Mouse (Mus musculus) erythroblast, embryonic 14.5 days (primary cell): ENCODE measurements around the gene Sirt6.

Experiments
- GATA1 ChIP-seq: IDR thresholded peaks from 2 replicates; pipeline ENCODE4 v1.6.1; 2012; ENCODE audit warnings: low read length, inconsistent platforms, mixed read lengths
- TAL1 ChIP-seq: IDR thresholded peaks from 3 replicates; pipeline ENCODE4 v1.6.1; 2012; ENCODE audit warnings: low read length, inconsistent platforms, mixed read lengths

DNA sequence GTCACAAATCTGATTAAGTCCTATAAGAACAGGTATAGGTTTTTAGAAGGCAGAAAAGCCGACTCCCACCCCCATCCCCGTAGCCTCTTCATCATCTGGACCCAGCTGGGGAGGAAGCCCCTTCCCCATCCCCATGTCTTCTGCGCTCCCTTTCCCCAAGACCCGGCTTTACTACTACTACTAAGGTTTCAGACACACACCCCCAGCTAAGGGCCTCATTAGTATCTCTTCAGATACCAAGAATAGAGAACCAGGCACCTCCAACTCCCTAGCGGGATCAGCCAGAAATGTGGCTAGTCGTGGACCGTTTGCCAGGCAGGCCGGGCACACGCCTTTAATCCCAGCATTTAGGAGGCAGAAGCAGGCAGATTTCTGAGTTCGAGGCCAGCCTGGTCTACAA, 27.5 kb downstream of the Sirt6 start:
- TF ChIP-seq GATA1 (no peak), TAL1 (no peak)
